Mouse (Mus musculus): ENCODE results near the gene Cntrl.

Cntrl gene

DNA sequence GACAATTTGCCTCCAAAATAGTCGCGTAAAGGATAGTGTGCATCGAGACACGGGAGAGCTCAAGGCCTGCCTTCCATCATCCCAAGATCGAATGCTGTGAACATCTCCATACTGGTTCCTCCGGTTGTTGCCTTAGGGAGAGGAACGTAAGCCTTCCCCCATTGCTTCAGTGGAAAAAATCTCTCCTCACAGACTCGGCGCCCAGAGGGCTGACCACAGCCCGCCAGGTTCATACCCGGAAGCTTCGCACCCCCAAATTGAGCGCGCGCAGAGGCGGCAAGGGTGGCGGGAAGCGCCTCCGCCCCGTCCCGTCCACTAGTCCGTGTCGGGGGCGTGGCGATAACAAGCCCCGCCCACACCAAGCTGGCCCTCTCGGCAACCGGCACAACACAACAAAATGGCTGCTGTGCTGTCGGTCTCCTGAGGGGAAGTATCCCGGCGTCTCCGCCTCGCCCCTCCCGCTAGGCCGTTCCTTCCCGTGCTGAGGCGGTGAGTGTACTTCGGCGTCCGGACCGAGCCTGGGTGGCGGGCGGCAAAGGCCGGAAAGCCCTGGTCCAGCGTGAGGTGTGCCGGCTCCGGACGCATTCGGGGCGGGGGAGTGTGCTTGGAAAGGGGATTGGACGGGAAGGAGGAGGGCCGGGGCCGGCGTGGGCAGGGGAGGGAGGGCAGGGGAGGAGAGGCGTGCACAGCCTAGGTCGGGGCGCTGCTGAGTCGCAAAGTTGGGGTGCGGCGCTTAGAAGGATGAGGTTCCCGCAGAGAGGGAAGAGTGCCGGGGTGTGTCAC, at the start of gene Cntrl:
Gene Cntrl, plus strand, starts transcription at position 352 of the 783 bp plus-strand sequence.
- DNase-seq: peak; percentile 97

DNA sequence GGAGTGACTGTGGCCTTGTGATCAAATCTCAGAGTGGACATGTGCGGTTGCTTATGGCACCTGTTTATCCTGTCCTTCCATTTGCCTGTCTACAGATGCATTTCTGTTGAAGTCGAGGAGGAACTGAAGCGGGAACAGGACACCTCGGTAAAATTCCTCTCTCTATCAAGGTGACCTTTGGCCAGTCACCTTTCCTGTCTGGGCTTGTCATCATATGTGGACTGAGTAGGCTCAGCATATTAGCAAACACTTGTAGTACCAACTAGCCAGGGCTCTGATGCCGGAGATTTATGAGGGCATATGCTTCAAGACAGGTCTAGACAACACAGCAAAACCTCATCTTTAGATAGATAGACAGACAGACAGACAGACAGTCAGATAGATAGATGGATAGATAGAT, 49.0 kb upstream of the Cntrl start:
- no peak for DNase-seq

DNA sequence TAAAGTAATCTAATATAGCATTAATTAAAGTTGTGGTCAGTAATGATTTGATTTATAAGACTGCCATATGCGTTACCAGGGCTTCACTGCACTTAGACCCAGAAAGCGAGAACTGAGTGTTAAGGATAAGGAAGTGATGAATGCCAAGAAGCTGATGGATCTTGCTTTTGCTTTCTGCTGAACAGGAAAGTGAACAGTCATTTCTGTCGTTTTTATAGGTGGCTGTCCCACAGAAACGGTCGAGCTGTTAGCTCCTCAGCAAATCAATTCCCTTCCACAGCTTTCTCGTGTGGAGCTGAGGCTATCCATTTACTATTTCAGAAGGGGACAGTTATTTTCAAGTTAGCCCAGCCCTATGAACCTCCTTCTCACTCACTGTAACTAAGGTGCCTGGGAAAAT, 48.4 kb upstream of the Cntrl start:
- DNase-seq: no peak

DNA sequence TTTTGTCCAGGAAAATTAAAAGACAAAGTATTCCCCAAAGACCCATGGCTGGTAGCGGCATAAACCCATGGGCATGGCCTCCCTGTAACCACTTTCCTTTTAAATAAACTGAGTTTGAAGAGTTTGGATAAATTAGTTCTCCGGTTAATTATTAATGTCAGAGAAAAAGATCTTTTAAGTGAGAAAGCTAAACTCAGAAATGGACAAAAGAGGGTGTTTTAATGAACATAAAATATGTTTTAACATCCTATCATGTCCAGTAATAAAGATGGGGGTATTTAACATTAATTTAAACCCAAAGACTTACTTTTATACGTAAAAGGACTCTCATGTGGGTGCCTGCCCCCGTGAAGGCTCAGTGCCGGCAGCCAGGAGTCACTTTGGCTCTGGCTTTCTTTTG, 48.0 kb upstream of the Cntrl start, which contains the start of gene Hc:
Gene Hc, minus strand, starts transcription at position 101 of the 400 bp plus-strand sequence.
- DNase-seq: no peak

DNA sequence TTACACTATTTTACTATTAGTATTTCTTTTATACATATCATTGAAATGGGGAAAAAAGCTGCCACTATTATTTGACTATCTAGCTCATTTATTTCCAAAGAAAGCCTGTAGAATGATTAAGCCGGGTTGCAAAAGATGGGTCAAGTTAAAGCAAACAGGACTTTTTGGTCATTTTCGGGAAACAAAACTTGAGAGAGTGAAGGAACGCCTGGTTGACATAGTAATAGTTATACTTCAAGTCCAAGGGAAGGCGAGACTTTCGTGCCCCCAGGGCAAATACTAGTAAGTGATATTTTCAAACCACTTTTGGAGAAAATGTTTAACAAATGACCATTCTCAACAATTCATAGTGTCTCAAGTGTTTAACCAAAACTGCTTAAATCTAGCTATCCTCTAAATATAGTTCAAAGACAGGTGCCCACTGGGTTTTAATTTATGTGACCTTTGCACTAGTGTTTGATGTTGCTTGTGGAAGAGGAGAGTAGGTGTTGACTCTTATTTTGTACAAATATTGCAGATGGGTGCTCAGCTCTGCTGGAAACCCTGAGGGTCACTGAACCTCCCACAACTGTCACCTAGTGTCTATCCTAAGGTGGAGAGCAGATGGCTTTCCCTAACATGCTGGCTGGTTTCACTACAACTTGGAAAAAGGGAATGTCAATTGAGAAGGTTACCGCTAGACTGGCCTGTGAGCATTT, 45.8 kb upstream of the Cntrl start:
- no peak for DNase-seq

DNA sequence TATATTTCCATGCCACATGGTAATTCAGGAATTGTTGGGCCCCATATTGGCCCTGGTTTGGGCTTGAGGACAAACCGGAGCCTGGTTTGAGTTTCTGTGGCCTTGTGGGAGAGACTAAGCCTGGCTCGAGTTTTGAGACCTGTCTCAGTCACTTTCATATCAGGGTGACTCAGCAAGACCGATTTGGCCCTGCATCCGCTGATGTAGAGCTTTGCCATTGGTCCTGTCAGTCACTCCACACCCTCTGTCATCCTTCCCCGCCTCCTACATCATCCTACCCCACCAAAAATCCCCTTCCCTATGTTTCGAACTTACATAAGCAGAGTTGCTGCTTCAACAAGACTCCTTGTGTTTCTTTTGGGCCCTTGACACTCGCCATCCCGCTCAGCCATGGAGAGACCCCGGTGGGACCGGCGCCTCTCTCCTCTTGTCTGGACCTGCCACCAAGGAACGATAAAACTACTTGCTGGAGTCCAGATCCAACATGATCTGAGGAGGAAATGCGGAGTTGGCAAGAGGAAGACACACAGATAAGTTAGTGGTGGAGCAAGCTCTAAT, 42.7 kb upstream of the Cntrl start:
- DNase-seq: no peak

DNA sequence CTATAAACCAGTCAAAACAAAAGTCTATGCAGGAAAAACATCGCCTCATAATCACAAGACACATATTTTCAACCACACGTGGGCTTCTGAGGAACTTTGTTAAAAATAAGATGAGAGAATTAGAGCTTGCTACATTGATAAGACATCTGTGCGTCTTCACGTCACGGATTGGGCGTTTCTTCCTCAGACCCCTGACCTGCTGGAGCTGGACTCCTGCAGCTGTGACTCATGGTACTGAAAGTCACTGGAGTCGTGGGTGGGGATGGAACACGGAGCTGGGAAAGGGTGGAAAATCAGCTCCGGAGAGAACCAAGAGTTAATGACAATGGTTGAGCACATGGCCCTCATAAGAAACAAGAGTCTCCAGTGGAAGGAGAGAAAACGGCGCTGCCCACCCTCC, 42.2 kb upstream of the Cntrl start:
- DNase-seq: no peak

DNA sequence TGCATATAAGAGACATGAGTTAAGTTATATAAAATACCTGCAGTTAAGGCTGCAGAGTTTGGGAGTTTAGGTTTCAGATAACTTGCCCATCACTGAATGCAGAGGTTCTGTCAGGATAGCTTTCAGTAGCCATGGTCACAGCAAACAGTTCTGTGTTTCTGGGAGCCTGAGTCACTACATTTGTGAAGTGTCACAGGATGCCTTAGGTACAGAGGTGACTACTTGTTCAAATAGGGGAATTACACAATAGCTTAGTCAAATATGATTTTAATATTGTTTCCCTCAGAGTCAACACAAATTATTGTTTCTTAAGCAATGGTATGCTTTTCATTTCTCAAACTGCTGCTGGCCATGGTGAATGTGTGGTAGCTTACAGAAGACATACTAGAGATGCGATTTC, 40.2 kb upstream of the Cntrl start:
- no peak for DNase-seq

DNA sequence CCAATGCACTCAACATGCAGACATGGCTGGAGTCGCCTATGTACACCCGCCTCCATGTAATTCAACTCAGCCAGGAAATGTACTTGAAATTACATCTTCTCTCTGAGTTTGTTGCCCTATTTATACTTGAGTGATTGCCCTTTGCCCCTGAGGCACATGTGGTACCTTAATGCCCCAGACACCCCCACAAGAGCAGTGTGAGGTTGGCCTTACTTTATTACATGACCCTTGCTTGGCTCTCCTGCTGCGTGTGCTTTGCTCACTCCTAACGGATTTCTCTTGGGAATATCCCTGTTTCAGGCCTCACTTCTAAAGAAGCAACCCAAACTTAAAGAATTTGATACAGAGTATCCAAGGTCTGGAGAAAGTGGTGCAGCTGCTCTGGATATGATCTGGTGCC, 39.0 kb upstream of the Cntrl start:
- no peak for DNase-seq

DNA sequence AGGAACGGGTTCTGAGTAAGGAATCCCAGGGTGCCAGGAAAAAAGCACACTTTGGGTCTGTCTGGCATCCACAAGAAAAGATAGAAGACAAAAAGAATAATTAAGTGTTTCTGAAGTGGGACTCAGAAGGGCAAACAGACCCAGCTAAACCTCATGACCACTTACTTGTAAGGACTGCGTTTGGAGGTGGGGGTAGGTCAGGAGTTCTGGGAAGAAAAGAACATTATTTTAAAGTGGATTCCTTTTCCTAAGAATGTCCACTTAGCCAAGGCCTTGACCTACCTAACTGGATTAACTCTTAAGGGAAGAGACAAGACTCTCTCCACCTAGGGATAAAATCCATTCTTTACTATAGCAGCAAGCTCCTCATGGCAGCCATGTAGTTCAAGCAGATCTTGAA, 36.7 kb upstream of the Cntrl start:
- no peak for DNase-seq

DNA sequence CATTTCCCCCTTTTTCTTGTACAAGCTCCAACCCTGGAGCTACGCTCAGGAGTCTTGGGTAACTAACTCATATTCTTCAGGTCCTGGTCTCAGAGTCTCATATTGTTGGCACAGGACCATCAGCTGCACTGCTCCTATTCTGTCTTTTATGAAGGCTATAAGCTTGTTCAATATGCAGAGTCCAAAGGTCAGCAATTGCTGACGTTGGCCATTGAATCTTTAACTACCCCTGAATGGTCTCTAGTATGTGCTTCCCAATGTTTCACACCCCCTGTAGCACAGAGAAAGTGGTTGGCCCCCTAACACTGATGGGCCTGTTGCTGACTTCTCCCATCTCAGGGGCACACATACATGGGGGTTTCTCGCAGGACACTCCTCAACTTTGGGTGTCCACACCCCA, 35.0 kb upstream of the Cntrl start:
- no peak for DNase-seq

DNA sequence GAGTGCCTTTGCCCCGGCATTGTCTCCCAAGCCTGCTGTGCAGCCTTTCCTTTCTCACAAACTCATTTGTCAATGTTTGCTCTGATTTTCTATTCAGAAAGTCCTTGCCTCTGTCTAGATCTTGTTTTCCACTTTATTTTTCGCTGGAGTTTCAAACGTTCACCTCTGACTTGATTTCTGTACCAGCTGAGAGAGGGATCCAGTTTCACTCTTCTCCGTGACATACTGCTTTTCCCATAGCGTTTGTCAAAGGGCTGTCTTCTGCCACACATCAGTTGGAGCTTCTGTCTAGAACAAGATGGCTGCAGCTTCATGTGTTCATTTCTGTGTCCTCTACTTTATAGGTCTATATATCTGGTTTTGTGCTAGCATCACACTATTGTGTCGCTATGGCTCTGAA, 30.1 kb upstream of the Cntrl start:
- no peak for DNase-seq

DNA sequence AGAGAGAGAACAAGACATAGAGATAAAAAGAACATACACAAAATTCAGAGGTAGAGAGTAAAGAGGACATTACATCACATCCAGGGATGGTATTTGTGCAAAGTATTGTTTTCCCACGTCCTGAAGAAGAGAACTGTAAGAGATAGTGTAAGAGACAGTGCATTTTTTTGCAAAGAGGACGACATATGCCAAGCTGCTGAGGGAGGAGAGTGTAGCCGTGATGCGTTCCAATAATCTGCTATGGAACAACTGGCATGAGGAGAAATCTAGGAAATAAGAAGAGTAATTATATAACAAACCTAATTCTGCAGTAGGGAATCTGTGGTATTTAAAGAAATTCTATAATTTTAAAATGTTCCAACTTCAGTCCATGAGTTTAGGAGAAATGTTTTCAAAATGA, 21.9 kb upstream of the Cntrl start:
- DNase-seq: no peak

DNA sequence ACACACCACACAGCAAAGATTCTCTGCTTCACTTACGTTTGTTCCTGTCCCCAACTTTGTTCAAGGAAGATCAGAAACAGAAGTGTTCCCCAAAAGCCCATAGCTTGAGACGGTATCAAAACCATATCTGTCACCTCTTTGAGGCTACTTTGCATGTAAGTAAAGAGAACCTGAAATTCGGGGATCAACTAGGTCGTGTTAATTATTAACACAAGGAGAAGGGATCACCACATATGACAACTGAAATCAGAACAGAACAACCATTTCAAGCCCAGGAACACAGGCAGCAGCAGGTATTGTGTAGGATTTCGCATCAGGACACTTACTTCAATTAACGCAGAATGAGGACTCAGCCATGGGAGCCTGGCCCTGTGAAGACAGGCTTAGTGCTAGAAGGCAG, 8.8 kb upstream of the Cntrl start:
- no peak for DNase-seq

DNA sequence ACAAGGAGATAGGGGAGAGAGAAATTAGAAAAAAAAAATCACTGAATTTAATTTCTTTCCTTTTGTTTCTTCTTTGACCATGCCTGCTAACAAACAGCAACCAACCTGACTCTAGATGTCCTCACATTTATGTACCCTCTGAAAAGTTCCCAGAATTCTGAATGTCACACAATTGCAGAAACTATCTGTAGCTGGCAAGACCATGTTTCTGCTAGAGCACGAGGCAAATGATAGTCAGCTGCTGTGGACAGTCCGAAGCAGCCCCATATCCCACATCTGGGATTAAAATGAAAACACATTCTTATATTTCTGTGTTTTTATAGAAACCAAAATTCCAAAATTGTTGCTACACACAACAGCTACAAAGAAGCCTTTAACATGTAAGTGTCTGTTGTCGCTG, 7.8 kb upstream of the Cntrl start, which contains the start of gene AI182371:
Gene AI182371, minus strand, starts transcription at position 101 of the 400 bp plus-strand sequence.
- no peak for DNase-seq

DNA sequence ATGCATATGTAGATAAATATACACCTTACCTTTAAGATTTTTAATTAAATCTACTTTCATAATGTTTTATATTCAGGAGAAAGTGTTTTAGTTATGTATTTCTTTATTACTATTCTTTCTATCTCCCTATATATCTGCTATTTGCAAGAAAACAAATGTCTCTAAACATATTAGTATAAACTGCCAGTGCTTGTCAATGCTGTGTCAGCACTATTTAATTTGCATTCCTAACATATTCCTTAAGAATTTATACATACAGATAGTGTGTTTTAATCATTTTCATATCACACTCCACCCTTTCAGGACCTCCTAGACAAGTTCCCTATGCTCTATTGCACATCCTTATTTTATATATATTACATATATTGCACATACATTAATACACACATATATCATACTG, 6.5 kb upstream of the Cntrl start:
- no peak for DNase-seq

DNA sequence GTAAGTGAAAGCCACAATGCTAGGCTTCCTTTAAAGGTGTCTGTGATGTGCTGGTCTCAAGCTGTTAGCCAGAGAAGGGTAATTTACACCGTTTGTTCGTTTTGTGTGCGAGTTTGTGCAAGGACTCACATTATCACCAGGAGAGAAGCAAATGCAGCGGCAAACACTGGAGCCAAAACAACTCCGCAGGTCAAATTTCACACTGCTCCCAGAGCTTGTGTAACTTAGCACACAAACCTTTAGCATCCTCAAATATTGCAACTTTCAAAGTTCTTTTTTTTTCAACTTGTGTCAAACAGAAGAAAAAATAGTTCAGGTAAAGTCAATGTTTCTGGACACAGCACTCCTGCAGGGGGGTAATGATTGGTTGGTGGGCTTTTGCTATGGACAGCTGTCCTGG, 5.7 kb upstream of the Cntrl start:
- no peak for DNase-seq

DNA sequence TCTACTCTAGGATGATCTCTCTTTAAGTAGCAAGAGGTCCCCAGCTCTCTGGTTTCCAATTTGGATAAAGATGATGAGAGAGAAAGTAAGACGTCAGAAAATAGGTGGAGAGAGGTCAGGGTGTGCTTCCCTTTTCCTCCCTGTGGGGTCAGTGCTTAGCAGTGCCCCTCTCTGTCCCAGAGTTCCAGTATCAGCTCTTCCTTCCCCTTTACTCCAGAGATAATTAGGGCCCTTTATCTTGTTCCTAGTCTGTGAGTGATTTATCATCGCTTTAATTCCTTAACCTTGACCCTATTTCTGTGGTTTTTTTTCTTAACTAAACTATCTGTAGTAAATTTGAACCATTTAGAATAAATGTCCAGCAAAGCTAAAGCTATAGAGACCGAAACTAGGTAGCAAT, 4.4 kb upstream of the Cntrl start:
- no peak for DNase-seq

DNA sequence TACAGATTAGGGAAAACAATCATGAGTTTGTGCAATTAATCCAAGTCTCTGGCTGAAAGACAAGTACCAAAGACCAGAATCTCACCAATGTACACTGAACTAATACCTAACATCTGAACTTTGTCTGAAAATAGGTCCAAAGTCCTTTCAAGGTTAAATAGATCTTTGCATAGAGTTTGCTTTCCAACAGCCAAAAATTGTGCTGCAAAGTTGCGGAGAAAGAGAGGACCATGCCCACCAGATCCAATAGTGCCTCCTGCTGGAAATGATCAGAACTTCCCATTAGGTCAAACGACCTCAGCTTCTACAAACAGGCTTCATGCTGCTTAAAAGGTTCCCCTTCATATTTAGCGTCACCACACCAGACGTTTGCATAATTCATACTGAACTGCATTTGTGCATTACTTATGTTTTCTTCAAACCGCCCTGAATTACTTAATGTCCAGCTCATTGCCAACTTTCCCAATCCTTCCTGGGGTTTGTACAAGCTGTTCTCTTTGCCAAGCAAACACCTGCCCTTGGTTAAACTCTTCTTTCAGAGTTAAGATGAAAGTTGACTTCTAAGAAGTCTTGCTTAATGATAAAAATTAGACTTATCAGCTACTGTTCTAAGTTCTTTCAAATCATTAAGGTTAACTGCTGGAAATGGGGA, 1.2 kb upstream of the Cntrl start:
- DNase-seq: peak; percentile 6

DNA sequence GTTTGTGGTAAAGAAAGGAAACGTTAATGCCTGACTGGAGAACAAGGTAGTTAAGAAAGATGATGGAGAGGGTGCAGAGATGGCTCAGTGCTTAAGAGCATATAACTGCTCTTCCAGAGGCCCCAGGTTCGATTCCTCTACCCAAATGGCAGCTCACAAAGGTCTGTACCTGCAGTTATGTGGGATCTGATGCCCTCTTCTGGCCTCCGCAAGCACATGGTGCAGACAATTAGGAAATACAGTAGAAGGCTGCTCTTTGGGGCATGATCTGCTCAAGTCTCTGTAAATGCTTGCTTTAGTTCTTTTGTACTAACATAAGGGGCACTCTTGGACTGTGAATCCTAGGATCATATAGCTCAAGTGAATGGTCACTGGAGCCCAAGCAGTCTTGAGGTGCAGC, 580 bp upstream of the Cntrl start:
- peak; percentile 51 for DNase-seq

DNA sequence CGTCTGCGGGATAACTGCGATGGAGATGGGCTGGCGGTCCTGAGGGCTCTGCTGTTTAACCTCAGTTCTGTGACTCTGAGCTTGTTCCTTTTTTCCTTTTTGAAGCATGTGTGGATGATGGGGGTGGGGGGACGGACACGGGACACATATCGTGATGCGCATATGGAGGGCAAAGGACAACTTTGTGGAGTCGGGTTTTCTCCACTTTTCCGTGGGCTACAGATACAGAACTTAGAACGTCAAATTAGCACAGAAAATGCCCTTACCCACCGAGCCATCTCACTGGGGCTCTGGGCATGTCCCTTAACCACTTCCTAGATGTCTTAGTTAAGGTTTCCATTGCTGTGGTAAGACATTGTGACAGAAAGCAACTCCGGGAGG, 622 bp downstream of the Cntrl start:
- DNase-seq: no peak

DNA sequence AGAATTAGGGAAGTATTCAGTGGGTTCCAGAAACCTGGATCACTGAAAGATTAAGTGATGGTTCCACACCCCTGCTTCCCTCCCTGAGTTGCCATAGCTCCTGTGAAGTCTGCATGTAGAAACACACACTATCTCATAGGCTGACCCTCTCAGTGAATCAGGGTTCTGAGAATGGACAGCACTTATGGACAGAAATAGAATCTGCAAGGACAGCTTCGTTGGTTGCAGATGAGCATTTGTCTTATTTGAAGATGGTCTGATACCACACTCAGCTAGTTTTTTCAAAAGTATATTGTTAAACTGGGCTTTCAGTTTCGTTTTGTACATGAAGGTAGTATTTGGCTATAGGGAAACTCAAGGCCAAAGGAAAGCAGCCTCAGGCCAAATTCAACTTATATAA, 1.2 kb downstream of the Cntrl start:
- DNase-seq: no peak

DNA sequence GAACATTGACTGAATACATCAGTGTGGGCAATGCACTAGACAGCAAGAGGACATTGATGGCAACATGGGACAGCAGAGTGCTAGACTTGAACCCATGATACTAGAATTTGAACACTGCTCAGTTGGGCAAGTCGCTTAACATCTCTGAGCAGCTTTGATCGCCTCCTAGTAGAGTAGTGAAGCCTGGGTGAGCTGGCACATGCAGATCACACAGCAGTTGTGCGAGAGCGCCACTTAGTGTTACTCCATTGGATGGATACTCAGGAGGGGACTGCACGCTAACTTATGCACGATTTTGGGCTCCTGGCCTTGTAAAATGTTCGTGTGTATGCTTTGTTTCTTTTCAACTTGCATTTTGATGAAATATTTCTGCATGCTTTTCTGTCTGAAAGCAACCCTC, 15.4 kb downstream of the Cntrl start:
- DNase-seq: no peak

DNA sequence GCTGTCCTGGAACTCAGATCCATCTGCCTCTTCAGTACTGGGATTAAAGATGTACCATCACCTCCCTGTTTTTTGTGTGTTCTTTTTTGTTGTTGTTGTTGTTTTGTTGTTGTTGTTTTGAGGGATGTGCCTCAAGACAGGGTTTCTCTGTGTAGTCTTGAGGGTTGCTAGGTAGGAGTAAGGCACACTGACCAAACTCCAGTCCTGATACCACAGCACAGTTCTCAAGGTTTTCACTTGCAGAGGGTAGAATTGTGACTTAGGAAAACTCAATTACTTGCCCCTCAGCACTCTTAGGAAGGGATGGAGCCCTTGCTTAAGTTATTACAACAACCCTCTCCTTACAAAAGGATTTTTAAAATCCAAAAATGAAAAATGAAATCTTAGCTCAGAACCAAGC, 22.2 kb downstream of the Cntrl start:
- DNase-seq: no peak

Measured in kidney, postnatal 14 days (tissue).